Mouse (Mus musculus) gastrocnemius, postnatal 10 days (tissue): Measurements from ENCODE around the gene Ndufc2. TPM values are rescaled to one million over a fixed set of nuclear protein-coding genes. Genes with fewer than 3 reads are reported as not detected.
A peak's percentile ranks its signal among the peaks of the same experiment; 100 is the strongest.
"Not testable (repeated sequence)": the region's sequence is repeated elsewhere in the genome, so short reads cannot be mapped to it uniquely, and the experiment has no call there.

Source experiments
- DNase-seq: peaks from one replicate; pipeline ENCODE4 v3.0.0; 2021; ENCODE audit warnings: mixed read lengths
- total RNA-seq, 2 experiments: library from RNA; stranded (reverse); gene quantifications; 2 replicates each; pipeline ENCODE4 v1.2.3; 2021

Ndufc2 gene
- total RNA-seq, 2 experiments from 2014 or later: 280 to 319 TPM

- DNase-seq: no peak
These were observed 27.5 kb downstream of the Ndufc2 start for GRCm38 (mm10) chr7:97427296-97427695.

DNA sequence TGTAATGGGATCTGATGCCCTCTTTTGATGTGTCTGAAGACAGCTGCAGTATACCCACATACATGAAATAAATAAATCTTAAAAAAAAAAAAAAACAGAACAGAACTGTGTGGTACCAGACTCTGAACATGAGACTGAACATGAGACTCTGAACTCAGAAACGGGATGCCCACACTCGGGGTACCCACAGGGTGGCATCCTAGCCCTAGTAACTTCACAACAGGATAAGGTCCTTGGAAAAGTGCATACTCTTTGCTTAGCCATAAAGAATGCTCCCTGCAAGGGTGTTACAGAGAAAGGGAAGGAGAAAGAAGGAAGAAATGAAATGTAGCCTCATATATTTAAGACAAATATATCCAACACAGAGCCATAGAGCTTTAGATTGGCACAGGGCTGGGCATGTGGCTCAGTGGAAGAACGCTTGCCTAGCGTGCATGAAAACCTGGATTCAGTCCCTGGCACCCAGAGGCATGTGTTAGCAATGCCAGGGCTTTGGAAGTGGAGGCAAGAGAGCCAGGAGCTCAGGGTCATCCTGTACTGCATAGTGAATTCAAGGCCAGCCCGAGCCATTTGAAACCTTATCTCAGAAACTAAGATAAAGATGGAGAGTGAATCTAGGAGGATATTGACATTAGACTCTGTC, 28.1 kb downstream of the Ndufc2 start:
- DNase-seq: no peak

DNA sequence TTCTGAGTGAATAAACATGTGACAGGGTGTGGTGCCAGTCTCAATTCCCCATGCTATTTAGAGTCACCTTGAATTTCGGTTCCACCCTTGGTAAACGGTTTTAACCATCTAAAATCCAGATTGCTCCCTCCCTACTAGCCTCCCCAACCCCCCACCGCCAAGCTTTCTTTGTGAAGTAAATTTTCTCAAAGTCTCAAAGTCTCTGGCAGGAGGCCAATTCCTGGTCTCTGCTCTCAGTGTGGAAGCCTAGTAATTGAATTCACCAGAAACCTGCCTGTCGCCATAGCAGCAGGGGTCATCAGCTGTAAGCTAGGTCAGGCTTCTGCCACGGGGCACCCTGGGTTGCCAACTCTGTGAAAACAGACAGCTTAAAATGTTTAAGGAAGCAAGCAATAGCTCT, 29.9 kb downstream of the Ndufc2 start:
- DNase-seq: no peak

- DNase-seq: not testable (repeated sequence)
These were observed 33.7 kb downstream of the Ndufc2 start for GRCm38 (mm10) chr7:97433517-97433916.

- DNase-seq: no peak
These were observed 34.7 kb downstream of the Ndufc2 start for GRCm38 (mm10) chr7:97434517-97434916.

GRCm38 (mm10) chr7:97438986-97439385, 39.2 kb downstream of the Ndufc2 start:
- no peak for DNase-seq

GRCm38 (mm10) chr7:97446171-97446925, 46.5 kb downstream of the Ndufc2 start:
- DNase-seq: peak; percentile 85

DNA sequence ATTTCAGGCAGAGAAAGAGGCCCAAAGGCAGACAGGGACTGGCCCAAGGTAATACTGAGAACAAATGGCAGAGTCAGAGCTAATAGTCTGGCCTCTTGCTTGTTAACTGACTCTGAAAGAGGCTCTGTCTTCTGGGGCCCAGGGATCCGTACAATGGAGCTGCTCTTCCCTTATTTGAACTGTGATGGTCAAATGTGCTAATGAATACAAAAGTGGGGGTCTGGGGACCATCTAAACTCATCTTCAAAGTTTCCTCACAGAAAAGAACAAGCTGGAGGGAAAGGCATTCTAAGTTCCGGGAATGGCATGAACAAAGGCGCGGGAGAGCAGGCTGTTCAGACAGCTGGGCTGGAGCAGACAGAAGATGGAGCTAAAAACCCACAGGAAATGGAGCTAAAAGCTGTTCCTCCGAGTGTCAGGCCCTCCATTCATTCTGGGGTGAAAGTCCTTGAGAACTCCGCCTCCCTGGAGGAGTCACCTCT, 47.3 kb downstream of the Ndufc2 start:
- no peak for DNase-seq

DNA sequence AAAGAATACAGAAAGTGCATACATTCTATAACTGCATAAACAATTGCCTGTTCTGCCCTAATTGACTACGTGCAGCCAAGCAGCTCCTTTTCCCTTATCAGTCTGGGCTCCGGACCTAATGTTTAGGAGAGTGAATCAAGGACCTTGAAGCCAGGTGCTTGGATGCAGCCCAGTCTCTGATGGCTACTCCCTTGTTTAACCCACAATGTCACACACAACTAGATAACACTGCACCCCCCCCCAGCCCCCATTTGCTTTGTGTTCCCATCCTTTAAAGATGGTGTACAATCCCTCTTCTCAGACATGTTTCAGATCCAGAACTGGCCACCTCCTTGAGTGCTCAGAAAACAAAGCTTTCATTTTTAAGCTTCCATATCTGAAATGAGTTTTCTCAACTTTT, 51.2 kb downstream of the Ndufc2 start, which contains the start of gene Kctd14:
Kctd14 (plus strand) TSS at position 301 of the 400 bp plus-strand sequence.
- DNase-seq: not testable (repeated sequence)

GRCm38 (mm10) chr7:97452196-97452595, 52.4 kb downstream of the Ndufc2 start:
- DNase-seq: no peak

- DNase-seq: peak; percentile 13
These were observed 53.5 kb downstream of the Ndufc2 start for GRCm38 (mm10) chr7:97453141-97453921.

DNA sequence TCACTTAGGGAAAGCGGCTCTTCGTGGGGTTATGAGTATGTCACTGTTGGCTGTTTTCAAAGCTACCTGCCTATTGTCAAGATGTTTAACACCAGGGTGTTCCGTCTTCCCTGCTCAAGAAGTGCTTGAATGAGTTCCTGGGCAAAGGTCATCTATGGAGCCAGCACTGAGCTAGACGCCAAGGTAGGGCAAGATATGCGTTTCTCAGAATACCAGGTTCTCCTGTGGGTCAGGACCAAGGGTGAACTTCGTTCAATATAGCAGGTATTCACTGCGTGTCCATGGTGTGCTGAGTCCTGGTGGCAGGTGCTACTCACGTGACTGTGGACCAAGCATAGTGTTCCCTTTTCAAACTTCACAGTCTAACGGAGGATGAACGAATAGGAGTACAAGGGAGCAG, 55.0 kb downstream of the Ndufc2 start:
- DNase-seq: no peak

GRCm38 (mm10) chr7:97455577-97455976, 55.8 kb downstream of the Ndufc2 start:
- DNase-seq: no peak

Other genes starting within 250 kb of the Ndufc2 start
- gene Usp35, start 68.0 kb upstream of the Ndufc2 start, total RNA-seq: 1 to 10 TPM; 1.3 to 2.0 TPM
- gene Kctd21, start 67.7 kb upstream of the Ndufc2 start, total RNA-seq: 1 to 10 TPM; 1.3 to 2.3 TPM
- 1 to 10 TPM; 5.3 to 7.2 TPM for gene Alg8, start 28.4 kb upstream of the Ndufc2 start, total RNA-seq
- gene Thrsp, start 17.7 kb downstream of the Ndufc2 start, total RNA-seq: 10 to 100 TPM; 32.6 to 44.3 TPM
- 1 to 10 TPM in 1 of 2 experiments, under 1 TPM in 1; 0.54 to 1.3 TPM for gene Kctd14, start 51.3 kb downstream of the Ndufc2 start, total RNA-seq
- 10 to 100 TPM; 27.2 to 27.3 TPM for gene Ints4, start 81.0 kb downstream of the Ndufc2 start, total RNA-seq
- 100 to 1,000 TPM; 131 to 137 TPM for gene Aamdc, start 179.5 kb downstream of the Ndufc2 start, total RNA-seq
- gene Rsf1, start 179.9 kb downstream of the Ndufc2 start, total RNA-seq: 10 to 100 TPM; 15.5 to 20.5 TPM